10 mouse cellular contexts compared by ENCODE assay signal in genomic region chr5:115273549-115274135, GRCm38 (mm10). TPM values are rescaled to one million over a fixed set of nuclear protein-coding genes. Genes with fewer than 3 reads are reported as not detected.
DNase-seq lines count a peak whose midpoint lies in the region; ATAC-seq and TF ChIP-seq lines count a peak whose summit lies in the region.
"Had no signal": no experiment of that assay in that cellular context is flagged by ENCODE, and none has a peak within 500 bp of the region (broad histone marks: within the 10 kb centered on the region; RNA-seq: fewer than 3 reads in every experiment).

No protein-coding gene starts in this region.

- H3K4me2 ChIP-seq in heart, embryonic 16.5 days (ENCODE audit: low read depth, low read length): no peak overlapping the region
- peak overlapping the region; percentile 66 for H3K4me2 ChIP-seq in hindbrain, embryonic 15.5 days
- peak overlapping the region; percentile 56 for H3K4me2 ChIP-seq in midbrain, embryonic 15.5 days

- no peak for ATAC-seq in heart, embryonic 16.5 days (replicated peaks; ENCODE audit: extremely low read depth, insufficient read depth, low FRiP score)
- no peak for ATAC-seq in hindbrain, embryonic 15.5 days (ENCODE audit: low FRiP score, low read depth)
- no peak for ATAC-seq in midbrain, embryonic 15.5 days (replicated peaks)

- H3K9ac ChIP-seq in heart, embryonic 16.5 days (ENCODE audit: low read length): peak overlapping the region; percentile 98; the same call in 1 of the 2 replicates
- peak overlapping the region; percentile 95; the same call in 1 of the 2 replicates for H3K9ac ChIP-seq in hindbrain, embryonic 15.5 days
- peak overlapping the region; percentile 49; the same call in 1 of the 2 replicates for H3K9ac ChIP-seq in midbrain, embryonic 15.5 days

- no peak for TF ChIP-seq POLR2A in brain, embryonic 14.5 days (IDR thresholded peaks at IDR 0.05; ENCODE audit: borderline replicate concordance, extremely low read depth, insufficient read depth, insufficient read length, poor library complexity, severe bottlenecking)

- no peak overlapping the region for H3K4me3 ChIP-seq in heart, embryonic 16.5 days (ENCODE audit: low read length)
- peak overlapping the region; percentile 83 for H3K4me3 ChIP-seq in hindbrain, embryonic 15.5 days
- no peak overlapping the region for H3K4me3 ChIP-seq in midbrain, embryonic 15.5 days

- H3K36me3 ChIP-seq in heart, embryonic 16.5 days (ENCODE audit: control insufficient read depth, insufficient read depth): 0 out of 2 replicates have a peak, but pooled peaks cover 2% of the 10 kb centered on the region
- H3K36me3 ChIP-seq in hindbrain, embryonic 15.5 days: no peaks in the 10 kb centered on the region
- no peaks in the 10 kb centered on the region for H3K36me3 ChIP-seq in midbrain, embryonic 15.5 days (replicated peaks)

- 69% methylated on average over 6 of the region's 6 CpGs for WGBS in heart, embryonic 16.5 days
- WGBS in hindbrain, embryonic 15.5 days: 75% methylated on average over 6 of the region's 6 CpGs
- 66% methylated on average over 6 of the region's 6 CpGs for WGBS in midbrain, embryonic 15.5 days

- intact Hi-C loops in heart, postnatal 36 days (cut with DNase I): loop anchor here (2.0 kb wide), 1 partner anchor 67 kb away; the partner anchor contains the start of genes Gatc and Triap1
- intact Hi-C loops in left cerebral cortex, postnatal 14 days (cut with DNase I): no loop called here

- no peaks in the 10 kb centered on the region for H3K9me3 ChIP-seq in heart, embryonic 16.5 days (replicated peaks; ENCODE audit: control insufficient read depth, low read length)
- no peaks in the 10 kb centered on the region for H3K9me3 ChIP-seq in hindbrain, embryonic 15.5 days
- H3K9me3 ChIP-seq in midbrain, embryonic 15.5 days: no peaks in the 10 kb centered on the region

- DNase-seq in heart, postnatal 36 days: no peak
- peak; percentile 12 for DNase-seq in brain, embryonic 14.5 days (ENCODE audit: low read depth)
- no peak for DNase-seq in c-Kit-positive CD71-positive TER-119-positive erythroid progenitor cells, embryonic 14.5 days (ENCODE audit: low spot score)
- no peak for DNase-seq in left cerebral cortex, postnatal 14 days (ENCODE audit: low spot score in 2 of 2)
- DNase-seq in layer of hippocampus, postnatal 10 days (ENCODE audit: low spot score in 2 of 2): no peak
- DNase-seq: kidney, adult 18-20 months had no signal

- peaks cover 33% of the 10 kb centered on the region for H3K4me1 ChIP-seq in heart, embryonic 16.5 days (ENCODE audit: control insufficient read depth, insufficient read depth, low read length)
- peaks cover 35% of the 10 kb centered on the region for H3K4me1 ChIP-seq in hindbrain, embryonic 15.5 days (replicated peaks)
- H3K4me1 ChIP-seq in midbrain, embryonic 15.5 days: peaks cover 42% of the 10 kb centered on the region

- H3K27me3 ChIP-seq in heart, embryonic 16.5 days (ENCODE audit: control insufficient read depth, insufficient read depth, low read length): no peaks in the 10 kb centered on the region
- no peaks in the 10 kb centered on the region for H3K27me3 ChIP-seq in hindbrain, embryonic 15.5 days
- no peaks in the 10 kb centered on the region for H3K27me3 ChIP-seq in midbrain, embryonic 15.5 days (replicated peaks)
- H3K27me3 ChIP-seq: Patski had no signal

- TF ChIP-seq CTCF in brain, embryonic 14.5 days (IDR thresholded peaks at IDR 0.05; ENCODE audit: borderline replicate concordance, extremely low read depth, insufficient read depth, insufficient read length): no peak

- H3K27ac ChIP-seq in heart, embryonic 16.5 days (ENCODE audit: low read length): peak overlapping the region; percentile 76; the same call in 1 of the 2 replicates
- H3K27ac ChIP-seq in hindbrain, embryonic 15.5 days (replicated peaks): peak overlapping the region; percentile 88
- H3K27ac ChIP-seq in midbrain, embryonic 15.5 days: peak overlapping the region; percentile 93

RNA-seq across cellular contexts. Expression of gene Rnf10, which starts 0.9 kb away (rescaled TPM):
- 126 and 133 TPM in 2 replicates for polyA plus RNA-seq in heart, embryonic 16.5 days (2015; fragmentation: Nextera tagmentation; extraction: Ambion mirVana)
- 100 to 1,000 TPM; 378 to 424 TPM for total RNA-seq in heart, postnatal 36 days (2021)
- 200 and 220 TPM in 2 replicates for polyA plus RNA-seq in brain, embryonic 14.5 days (2012; rRNA removed)
- polyA plus RNA-seq in hindbrain, embryonic 15.5 days (2015; fragmentation: Nextera tagmentation; extraction: Ambion mirVana): 187 and 218 TPM in 2 replicates
- polyA plus RNA-seq in midbrain, embryonic 15.5 days (2015; fragmentation: Nextera tagmentation; extraction: Ambion mirVana): 202 and 219 TPM in 2 replicates
- total RNA-seq in left cerebral cortex, postnatal 14 days (2021): 100 to 1,000 TPM; 244 to 283 TPM
- total RNA-seq in layer of hippocampus, postnatal 10 days (2021): 100 to 1,000 TPM; 259 to 316 TPM

RNA-seq across cellular contexts. Expression of gene Coq5, which starts 5.8 kb away (rescaled TPM):
- polyA plus RNA-seq in heart, embryonic 16.5 days (2015; fragmentation: Nextera tagmentation; extraction: Ambion mirVana): 91.0 and 95.7 TPM in 2 replicates
- total RNA-seq in heart, postnatal 36 days (2021): 100 to 1,000 TPM; 137 to 167 TPM
- polyA plus RNA-seq in brain, embryonic 14.5 days (2012; rRNA removed): 15.7 and 20.5 TPM in 2 replicates
- 57.3 and 59.3 TPM in 2 replicates for polyA plus RNA-seq in hindbrain, embryonic 15.5 days (2015; fragmentation: Nextera tagmentation; extraction: Ambion mirVana)
- polyA plus RNA-seq in midbrain, embryonic 15.5 days (2015; fragmentation: Nextera tagmentation; extraction: Ambion mirVana): 57.0 and 57.2 TPM in 2 replicates
- 10 to 100 TPM; 38.2 to 38.8 TPM for total RNA-seq in left cerebral cortex, postnatal 14 days (2021)
- 10 to 100 TPM; 39.0 to 42.8 TPM for total RNA-seq in layer of hippocampus, postnatal 10 days (2021)

RNA-seq across cellular contexts. Expression of gene Dynll1, which starts 27.2 kb away (rescaled TPM):
- polyA plus RNA-seq in heart, embryonic 16.5 days (2015; fragmentation: Nextera tagmentation; extraction: Ambion mirVana): 1,055 and 1,099 TPM in 2 replicates
- 10 to 100 TPM; 71.9 to 88.5 TPM for total RNA-seq in heart, postnatal 36 days (2021)
- 602 and 608 TPM in 2 replicates for polyA plus RNA-seq in brain, embryonic 14.5 days (2012; rRNA removed)
- 1,255 and 1,318 TPM in 2 replicates for polyA plus RNA-seq in hindbrain, embryonic 15.5 days (2015; fragmentation: Nextera tagmentation; extraction: Ambion mirVana)
- 1,095 and 1,182 TPM in 2 replicates for polyA plus RNA-seq in midbrain, embryonic 15.5 days (2015; fragmentation: Nextera tagmentation; extraction: Ambion mirVana)
- 100 to 1,000 TPM; 770 to 772 TPM for total RNA-seq in left cerebral cortex, postnatal 14 days (2021)
- 100 to 1,000 TPM; 753 to 793 TPM for total RNA-seq in layer of hippocampus, postnatal 10 days (2021)

RNA-seq across cellular contexts. Expression of gene Pop5, which starts 38.0 kb away (rescaled TPM):
- 70.5 and 76.5 TPM in 2 replicates for polyA plus RNA-seq in heart, embryonic 16.5 days (2015; fragmentation: Nextera tagmentation; extraction: Ambion mirVana)
- 10 to 100 TPM; 31.5 to 35.5 TPM for total RNA-seq in heart, postnatal 36 days (2021)
- polyA plus RNA-seq in brain, embryonic 14.5 days (2012; rRNA removed): 57.0 and 82.5 TPM in 2 replicates
- polyA plus RNA-seq in hindbrain, embryonic 15.5 days (2015; fragmentation: Nextera tagmentation; extraction: Ambion mirVana): 102 TPM in 2 replicates
- 93.6 and 94.4 TPM in 2 replicates for polyA plus RNA-seq in midbrain, embryonic 15.5 days (2015; fragmentation: Nextera tagmentation; extraction: Ambion mirVana)
- total RNA-seq in left cerebral cortex, postnatal 14 days (2021): 10 to 100 TPM; 59.5 to 75.8 TPM
- total RNA-seq in layer of hippocampus, postnatal 10 days (2021): 10 to 100 TPM; 51.1 to 61.8 TPM

RNA-seq across cellular contexts. Expression of gene Srsf9, which starts 53.3 kb away (rescaled TPM):
- 94.3 and 131 TPM in 2 replicates for polyA plus RNA-seq in heart, embryonic 16.5 days (2015; fragmentation: Nextera tagmentation; extraction: Ambion mirVana)
- total RNA-seq in heart, postnatal 36 days (2021): 10 to 100 TPM; 16.0 to 18.1 TPM
- 91.9 and 105 TPM in 2 replicates for polyA plus RNA-seq in brain, embryonic 14.5 days (2012; rRNA removed)
- 142 and 146 TPM in 2 replicates for polyA plus RNA-seq in hindbrain, embryonic 15.5 days (2015; fragmentation: Nextera tagmentation; extraction: Ambion mirVana)
- 142 and 146 TPM in 2 replicates for polyA plus RNA-seq in midbrain, embryonic 15.5 days (2015; fragmentation: Nextera tagmentation; extraction: Ambion mirVana)
- total RNA-seq in left cerebral cortex, postnatal 14 days (2021): 10 to 100 TPM; 73.4 to 75.5 TPM
- total RNA-seq in layer of hippocampus, postnatal 10 days (2021): 10 to 100 TPM; 63.6 to 77.0 TPM
